Mouse (Mus musculus) spleen, adult 2 months (tissue): ENCODE measurements at regions not wholly inside any gene's neighbourhood (a gene's known extent, or its start where the extent isn't known, plus 50 kb on each side); places are given as distances from the start of the nearest gene placed in this dataset.

ENCODE experiments used
- DNase-seq, 2 experiments: peaks; one replicate each; pipeline versions ENCODE4 v3.0.0 to v3.0.0-alpha.2; 2012 to 2021; ENCODE audit warnings: low spot score in 2 of 2, low read depth in 1 of 2
- H3K27ac ChIP-seq: fragments of 200-500 bp; 2 replicates; pipeline ENCODE4 v1.5.1; 2012; ENCODE audit warnings: low read length, inconsistent platforms; ENCODE audit not compliant: insufficient read depth
- H3K27me3 ChIP-seq: fragments of 200-500 bp; 2 replicates; pipeline ENCODE4 v1.6.1; 2012; ENCODE audit warnings: mild to moderate bottlenecking, moderate library complexity, low read length, inconsistent platforms; ENCODE audit not compliant: control insufficient read depth, insufficient read depth
- H3K36me3 ChIP-seq: fragments of 200-500 bp; 2 replicates; pipeline ENCODE4 v1.6.1; 2012; ENCODE audit warnings: mild to moderate bottlenecking, low read length, inconsistent platforms; ENCODE audit not compliant: control insufficient read depth, insufficient read depth
- H3K4me1 ChIP-seq: fragments of 200-500 bp; 2 replicates; pipeline ENCODE4 v1.6.1; 2011; ENCODE audit warnings: inconsistent platforms; ENCODE audit not compliant: control insufficient read depth, insufficient read depth, insufficient read length
- H3K4me3 ChIP-seq: fragments of 200-500 bp; 2 replicates; pipeline ENCODE4 v1.5.1; 2011; ENCODE audit warnings: mild to moderate bottlenecking, inconsistent platforms; ENCODE audit not compliant: insufficient read depth, insufficient read length; ENCODE audit errors: extremely low read depth
- CTCF ChIP-seq: fragments of 200-500 bp; IDR thresholded peaks from 2 replicates; pipeline ENCODE4 v1.5.1; 2011; ENCODE audit warnings: mild to moderate bottlenecking, inconsistent platforms; ENCODE audit not compliant: insufficient read depth, insufficient read length, insufficient replicate concordance; ENCODE audit errors: extremely low read depth
- POLR2A ChIP-seq: fragments of 200-500 bp; IDR thresholded peaks from 2 replicates; pipeline ENCODE4 v1.6.1; 2011; ENCODE audit warnings: low read depth, low read length, inconsistent platforms
- WGBS: fragments of 180-500 bp; shearing (Covaris S2); methylation state at CpG from one replicate; pipeline ENCODE4 v1.1.7; 2018; 5-methylcytosine and 5-hydroxymethylcytosine counted together

DNA sequence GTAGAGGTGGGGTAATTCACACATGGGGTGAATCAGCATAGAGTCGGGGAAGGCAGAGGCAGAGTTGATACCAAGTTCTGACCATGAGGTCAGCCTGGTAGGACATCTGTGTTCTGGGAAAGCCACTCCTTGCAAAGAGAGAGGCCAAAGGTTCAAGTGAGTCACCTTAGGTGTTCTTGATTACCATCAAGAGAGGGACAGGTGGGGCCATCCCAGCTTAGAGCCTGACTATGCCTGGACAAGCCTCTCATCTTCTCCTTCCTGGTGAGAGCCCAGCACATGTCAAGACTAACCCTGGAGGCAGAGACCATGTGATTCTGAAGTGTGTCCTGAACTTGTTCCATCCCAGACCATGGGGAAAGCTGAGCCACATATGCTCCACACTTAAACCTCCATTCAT lies 94.0 kb upstream of the 3110018I06Rik start:
- no peak for TF ChIP-seq POLR2A
- TF ChIP-seq CTCF: no peak
- H3K27ac ChIP-seq: no peak overlapping the region
- no peak for DNase-seq
- H3K36me3 ChIP-seq: no peaks in the 10 kb centered on the region
- H3K4me3 ChIP-seq: no peak overlapping the region
- H3K4me1 ChIP-seq: no peaks in the 10 kb centered on the region
- WGBS: 46% methylated on average over 1 of the region's 1 CpGs
- H3K27me3 ChIP-seq: no peaks in the 10 kb centered on the region

GRCm38 (mm10) chr12:107404821-107405220 lies 83.6 kb upstream of the 3110018I06Rik start:
- no peak for TF ChIP-seq POLR2A
- no peak for TF ChIP-seq CTCF
- Histone ChIP-seq H3K27me3 (no peaks in the 10 kb centered on the region), H3K27ac (no peak overlapping the region), H3K4me1 (no peaks in the 10 kb centered on the region), H3K4me3 (no peak overlapping the region), H3K36me3 (no peaks in the 10 kb centered on the region)
- WGBS: 72% methylated on average over 10 of the region's 10 CpGs
- DNase-seq: no peak

- 85% methylated on average over 7 of the region's 7 CpGs for WGBS
- Histone ChIP-seq H3K27ac (no peak overlapping the region), H3K36me3 (no peaks in the 10 kb centered on the region), H3K4me1 (no peaks in the 10 kb centered on the region), H3K27me3 (no peaks in the 10 kb centered on the region), H3K4me3 (no peak overlapping the region)
- TF ChIP-seq POLR2A (no peak), CTCF (no peak)
- no peak for DNase-seq
These were observed 64.5 kb upstream of the 3110018I06Rik start for GRCm38 (mm10) chr12:107423923-107424322.

GRCm38 (mm10) chr12:107438506-107438905 lies 49.9 kb upstream of the 3110018I06Rik start:
- Histone ChIP-seq H3K27me3 (no peaks in the 10 kb centered on the region), H3K36me3 (no peaks in the 10 kb centered on the region), H3K27ac (no peak overlapping the region), H3K4me1 (no peaks in the 10 kb centered on the region), H3K4me3 (no peak overlapping the region)
- TF ChIP-seq POLR2A (no peak), CTCF (no peak)
- WGBS: 77% methylated on average over 4 of the region's 4 CpGs
- no peak for DNase-seq
